Mouse (Mus musculus) lung, postnatal 36 days (tissue): Measurements from ENCODE around the gene Fam131b.

Experiments used
- DNase-seq: peaks from one replicate; pipeline ENCODE4 v3.0.0; 2022; ENCODE audit warnings: mixed read lengths

Fam131b gene

GRCm38 (mm10) chr6:42355794-42356600, 31.6 kb upstream of the Fam131b start:
- no peak for DNase-seq

- no peak for DNase-seq
Observed at GRCm38 (mm10) chr6:42355366-42355765, 30.9 kb upstream of the Fam131b start.

- peak; percentile 61 for DNase-seq
Observed at GRCm38 (mm10) chr6:42354076-42355019, 29.9 kb upstream of the Fam131b start.

- peak; percentile 75 for DNase-seq
Observed at GRCm38 (mm10) chr6:42353180-42353579, 28.7 kb upstream of the Fam131b start.

- no peak for DNase-seq
Observed at GRCm38 (mm10) chr6:42352486-42352846, 28.0 kb upstream of the Fam131b start.

GRCm38 (mm10) chr6:42351776-42352485, 27.5 kb upstream of the Fam131b start:
- DNase-seq, result peak; percentile 63

- no peak for DNase-seq
Observed at GRCm38 (mm10) chr6:42350968-42351775, 26.7 kb upstream of the Fam131b start.

GRCm38 (mm10) chr6:42350021-42350967, 25.9 kb upstream of the Fam131b start:
- DNase-seq, result peak; percentile 76

GRCm38 (mm10) chr6:42349426-42350020, 25.1 kb upstream of the Fam131b start, which contains the start of gene Zyx:
TSS of gene Zyx (plus strand) at chr6:42349630.
- DNase-seq, result peak; percentile 96

GRCm38 (mm10) chr6:42349006-42349425, 24.6 kb upstream of the Fam131b start:
- peak; percentile 91 for DNase-seq

- peak; percentile 14 for DNase-seq
Observed at GRCm38 (mm10) chr6:42348281-42349005, 24.0 kb upstream of the Fam131b start.

- DNase-seq, result peak; percentile 13
Observed at GRCm38 (mm10) chr6:42344255-42344654, 19.8 kb upstream of the Fam131b start.

GRCm38 (mm10) chr6:42343361-42344120, 19.1 kb upstream of the Fam131b start:
- no peak for DNase-seq

- no peak for DNase-seq
Observed at GRCm38 (mm10) chr6:42342171-42342570, 17.7 kb upstream of the Fam131b start.

GRCm38 (mm10) chr6:42339981-42340380, 15.5 kb upstream of the Fam131b start:
- DNase-seq, result peak; percentile 49

- no peak for DNase-seq
Observed at GRCm38 (mm10) chr6:42339189-42339588, 14.7 kb upstream of the Fam131b start.

GRCm38 (mm10) chr6:42330946-42331345, 6.5 kb upstream of the Fam131b start:
- DNase-seq, result no peak

- no peak for DNase-seq
Observed at GRCm38 (mm10) chr6:42330216-42330615, 5.8 kb upstream of the Fam131b start.

- no peak for DNase-seq
Observed at GRCm38 (mm10) chr6:42328757-42329156, 4.3 kb upstream of the Fam131b start.
